Comparison of ENCODE assay signal across 12 mouse cellular contexts in genomic region chr5:75437924-75438323, GRCm38 (mm10).
"Had no signal": no experiment of that assay in that cellular context is flagged by ENCODE, and none has a peak within 500 bp of the region (broad histone marks: within the 10 kb centered on the region; RNA-seq: fewer than 3 reads in every experiment).

No protein-coding gene starts in this region.

- DNase-seq: left cerebral cortex, postnatal 4 days; liver; liver, embryonic 13.5 days; liver, postnatal 0 days; lung, adult 18-20 months; lung, adult 2 months; lung, embryonic 14.5 days; lung, postnatal 10 days; lung, postnatal 14 days; lung, postnatal 36 days; lung, postnatal 4 days; midbrain, embryonic 14.5 days had no signal
